In the genomic region with DNA sequence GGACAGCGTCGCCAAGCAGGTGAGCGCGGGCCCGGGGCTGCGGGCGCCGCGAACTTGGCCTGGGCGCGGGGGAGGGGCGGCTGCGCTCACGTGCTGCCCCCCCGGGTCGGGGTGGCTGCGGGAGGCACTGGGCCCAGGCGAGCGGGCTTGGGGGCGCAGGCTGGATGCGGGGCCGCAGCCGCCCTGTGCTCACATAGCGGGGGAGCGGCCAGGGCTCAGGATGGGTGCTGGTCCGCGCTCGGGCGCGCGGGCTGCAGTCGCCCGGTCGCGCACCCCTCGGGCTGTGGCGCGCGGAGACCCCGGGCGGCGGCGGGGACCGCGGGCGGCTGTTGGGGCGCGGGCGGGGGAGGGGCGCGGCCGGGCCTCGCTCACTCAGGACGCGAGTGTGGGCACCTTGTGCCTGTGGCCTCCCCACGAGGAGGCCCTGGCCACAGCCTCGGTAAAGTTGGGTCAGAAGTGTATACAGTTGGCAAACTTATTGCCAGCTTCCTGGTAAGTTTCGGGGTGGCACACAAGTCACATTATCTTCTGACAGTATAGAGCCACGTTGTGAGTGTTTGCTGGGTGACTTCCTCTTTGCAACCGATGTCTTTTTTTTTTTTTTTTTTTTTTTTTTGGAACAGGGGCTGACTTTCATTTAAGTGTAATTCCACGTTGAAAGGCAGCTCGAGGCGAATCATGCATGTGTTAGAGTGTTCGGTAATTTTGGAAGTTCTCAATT, we compare ENCODE assay signal across 8 mouse cellular contexts. TPM values are rescaled to one million over a fixed set of nuclear protein-coding genes. Genes with fewer than 3 reads are reported as not detected.
DNase-seq lines count a peak whose midpoint lies in the region; ATAC-seq and TF ChIP-seq lines count a peak whose summit lies in the region.

No protein-coding gene starts in this region.

- H3K4me1 ChIP-seq in heart, postnatal 0 days (ENCODE audit: control insufficient read depth, insufficient read depth) = peaks cover 28% of the 10 kb centered on the region
- H3K4me1 ChIP-seq in liver, embryonic 15.5 days (replicated peaks) = peaks cover 59% of the 10 kb centered on the region

- no peaks in the 10 kb centered on the region for H3K9me3 ChIP-seq in heart, postnatal 0 days (replicated peaks; ENCODE audit: control insufficient read depth, low read length)
- no peaks in the 10 kb centered on the region for H3K9me3 ChIP-seq in liver, embryonic 15.5 days (replicated peaks)

- H3K4me3 ChIP-seq in heart, postnatal 0 days (ENCODE audit: low read depth, low read length) = peak overlapping the region; percentile 96
- peak overlapping the region; percentile 87 for H3K4me3 ChIP-seq in liver, embryonic 15.5 days (replicated peaks)

- ATAC-seq in heart, postnatal 0 days (ENCODE audit: insufficient read depth, low read depth) = peak; percentile 43
- ATAC-seq in liver, embryonic 15.5 days (ENCODE audit: insufficient read depth) = peak; percentile 38
- no peak for ATAC-seq in frontal cortex, adult (ENCODE audit: low TSS enrichment)

- H3K36me3 ChIP-seq in heart, postnatal 0 days (replicated peaks; ENCODE audit: control insufficient read depth, insufficient read depth, low read length) = no peaks in the 10 kb centered on the region
- H3K36me3 ChIP-seq in liver, embryonic 15.5 days (replicated peaks) = 0 out of 2 replicates have a peak, but pooled peaks cover 3% of the 10 kb centered on the region

- DNase-seq in gastrocnemius, adult 18-20 months (ENCODE audit: low spot score) = peak; percentile 50
- DNase-seq in gastrocnemius, postnatal 25 days = no peak
- peak; percentile 88 for DNase-seq in 416B (ENCODE audit: low read depth)
- peak; percentile 55 for DNase-seq in brain, adult 2 months (ENCODE audit: low read depth, low spot score)
- DNase-seq in heart, postnatal 0 days (ENCODE audit: low spot score) = peak; percentile 30
- DNase-seq in neural tube, embryonic 10.5 days (ENCODE audit: extremely low spot score, low spot score) = peak; percentile 66

- H3K9ac ChIP-seq in heart, postnatal 0 days (replicated peaks; ENCODE audit: low read depth, low read length) = peak overlapping the region; percentile 96
- peak overlapping the region; percentile 80 for H3K9ac ChIP-seq in liver, embryonic 15.5 days

- under 1% methylated on average over 53 of the region's 64 CpGs for WGBS in heart, postnatal 0 days
- WGBS in liver, embryonic 15.5 days (ENCODE audit: insufficient replicate concordance) = 0% methylated on average over 63 of the region's 64 CpGs

- peak overlapping the region; percentile 83 for H3K4me2 ChIP-seq in heart, postnatal 0 days (ENCODE audit: low read depth, low read length)
- H3K4me2 ChIP-seq in liver, embryonic 15.5 days = peak overlapping the region; percentile 89

- H3K27ac ChIP-seq in heart, postnatal 0 days (ENCODE audit: low read depth) = peak overlapping the region; percentile 97
- H3K27ac ChIP-seq in liver, embryonic 15.5 days (replicated peaks) = peak overlapping the region; percentile 92

- no peak for TF ChIP-seq CTCF in heart, postnatal 0 days (IDR thresholded peaks at IDR 0.05; ENCODE audit: low read depth)

- no peak for TF ChIP-seq EP300 in heart, postnatal 0 days (IDR thresholded peaks at IDR 0.05; ENCODE audit: low read depth)

- no peaks in the 10 kb centered on the region for H3K27me3 ChIP-seq in heart, postnatal 0 days (ENCODE audit: control insufficient read depth, insufficient read depth, low read length)
- H3K27me3 ChIP-seq in liver, embryonic 15.5 days = no peaks in the 10 kb centered on the region

RNA-seq across cellular contexts. Expression of a gene that starts 0.6 kb away (rescaled TPM):
- 10 to 100 TPM; 52.9 to 55.5 TPM for total RNA-seq in gastrocnemius, adult 18-20 months (2021)
- total RNA-seq in gastrocnemius, postnatal 25 days (2021) = 10 to 100 TPM; 46.8 to 54.2 TPM
- total RNA-seq in heart, postnatal 0 days (2014; rRNA removed; ENCODE audit: low replicate concordance) = 17.2 and 17.9 TPM in 2 replicates
- 6.1 and 7.7 TPM in 2 replicates for polyA plus RNA-seq in heart, postnatal 0 days (2015; fragmentation: Nextera tagmentation; extraction: Ambion mirVana)
- polyA plus RNA-seq in liver, embryonic 15.5 days (2015; fragmentation: Nextera tagmentation; extraction: Ambion mirVana) = 4.7 and 6.3 TPM in 2 replicates
